Mouse (Mus musculus): ENCODE measurements at regions not wholly inside any gene's neighbourhood (a gene's known extent, or its start where the extent isn't known, plus 50 kb on each side); places are given as distances from the start of the nearest gene placed in this dataset.

DNA sequence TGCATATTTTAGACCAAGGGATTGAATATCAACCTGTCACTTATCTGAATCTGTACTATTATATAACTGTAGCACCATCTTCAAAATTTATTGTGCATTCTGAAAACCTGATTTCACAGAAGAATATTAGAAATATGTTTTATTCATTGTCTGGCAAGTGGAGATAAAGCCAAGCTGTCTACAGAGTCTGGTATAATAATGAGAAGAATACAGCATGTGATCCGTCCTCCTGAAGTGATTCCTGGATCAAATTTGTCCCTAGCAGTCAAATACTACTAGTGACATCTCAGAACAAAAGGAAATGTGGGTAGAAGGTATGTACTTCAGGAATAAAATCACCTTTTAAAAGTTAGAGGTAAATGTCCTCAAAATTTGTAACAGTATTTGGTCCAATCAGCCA is 123.4 kb downstream of the Manea start:
- TF ChIP-seq POLR2A (IDR thresholded peaks at IDR 0.05; ENCODE audit: borderline replicate concordance, control insufficient read depth, low read depth, low read length): no peak
- no peak for TF ChIP-seq CTCF (IDR thresholded peaks at IDR 0.05; ENCODE audit: control insufficient read depth, insufficient read depth, low read length)
